Mouse (Mus musculus): Measurements from ENCODE around the gene Zfp94. TPM values are rescaled to one million over a fixed set of nuclear protein-coding genes. Genes with fewer than 3 reads are reported as not detected.

Zfp94 gene
- polyA plus RNA-seq, 1 experiment: 4.4 TPM

GRCm38 (mm10) chr7:24296386-24296785 lies 20.1 kb downstream of the Zfp94 start:
- peaks cover 2% of the 10 kb centered on the region; the same call in 1 of the 2 replicates for H3K4me1 ChIP-seq (ENCODE audit: control insufficient read depth, insufficient read depth, low read length)
- H3K27ac ChIP-seq (ENCODE audit: insufficient read depth, low read length): no peak overlapping the region
- TF ChIP-seq POLR2A (IDR thresholded peaks at IDR 0.05; ENCODE audit: low read depth, low read length) (no peak), CTCF (IDR thresholded peaks at IDR 0.05; ENCODE audit: borderline replicate concordance, insufficient read depth, low read length) (no peak)
- H3K4me3 ChIP-seq (ENCODE audit: insufficient read depth, low read length): no peak overlapping the region

DNA sequence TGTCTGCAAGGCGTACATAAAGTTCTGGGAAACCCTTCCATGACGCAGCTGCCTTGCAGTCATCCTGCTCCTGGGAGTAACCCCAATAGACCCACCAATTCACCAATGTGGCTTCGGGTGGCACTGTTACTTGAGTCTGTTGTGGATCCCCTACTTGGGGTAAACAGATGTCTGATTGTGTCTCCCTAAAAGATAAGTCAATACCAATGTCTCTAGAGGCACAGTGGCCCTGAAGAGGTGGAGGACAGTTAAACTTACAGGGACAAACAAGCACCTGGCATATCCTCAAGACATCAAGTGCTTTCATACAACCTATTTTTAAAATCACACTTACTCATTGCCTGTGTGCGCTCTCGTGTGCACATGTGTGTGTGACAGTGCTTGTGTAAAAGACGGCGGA lies 21.1 kb downstream of the Zfp94 start:
- Histone ChIP-seq H3K4me3 (ENCODE audit: insufficient read depth, low read length) (no peak overlapping the region), H3K27ac (ENCODE audit: insufficient read depth, low read length) (no peak overlapping the region), H3K4me1 (ENCODE audit: control insufficient read depth, insufficient read depth, low read length) (peaks cover 2% of the 10 kb centered on the region; the same call in 1 of the 2 replicates)
- no peak for TF ChIP-seq CTCF (IDR thresholded peaks at IDR 0.05; ENCODE audit: borderline replicate concordance, insufficient read depth, low read length)
- TF ChIP-seq POLR2A (IDR thresholded peaks at IDR 0.05; ENCODE audit: low read depth, low read length): no peak

- Histone ChIP-seq H3K27ac (ENCODE audit: insufficient read depth, low read length) (no peak overlapping the region), H3K4me3 (ENCODE audit: insufficient read depth, low read length) (no peak overlapping the region), H3K4me1 (ENCODE audit: control insufficient read depth, insufficient read depth, low read length) (no peaks in the 10 kb centered on the region; the same call in 1 of the 2 replicates)
- TF ChIP-seq POLR2A (IDR thresholded peaks at IDR 0.05; ENCODE audit: low read depth, low read length): no peak
These were observed 21.7 kb downstream of the Zfp94 start for GRCm38 (mm10) chr7:24294763-24295162.

DNA sequence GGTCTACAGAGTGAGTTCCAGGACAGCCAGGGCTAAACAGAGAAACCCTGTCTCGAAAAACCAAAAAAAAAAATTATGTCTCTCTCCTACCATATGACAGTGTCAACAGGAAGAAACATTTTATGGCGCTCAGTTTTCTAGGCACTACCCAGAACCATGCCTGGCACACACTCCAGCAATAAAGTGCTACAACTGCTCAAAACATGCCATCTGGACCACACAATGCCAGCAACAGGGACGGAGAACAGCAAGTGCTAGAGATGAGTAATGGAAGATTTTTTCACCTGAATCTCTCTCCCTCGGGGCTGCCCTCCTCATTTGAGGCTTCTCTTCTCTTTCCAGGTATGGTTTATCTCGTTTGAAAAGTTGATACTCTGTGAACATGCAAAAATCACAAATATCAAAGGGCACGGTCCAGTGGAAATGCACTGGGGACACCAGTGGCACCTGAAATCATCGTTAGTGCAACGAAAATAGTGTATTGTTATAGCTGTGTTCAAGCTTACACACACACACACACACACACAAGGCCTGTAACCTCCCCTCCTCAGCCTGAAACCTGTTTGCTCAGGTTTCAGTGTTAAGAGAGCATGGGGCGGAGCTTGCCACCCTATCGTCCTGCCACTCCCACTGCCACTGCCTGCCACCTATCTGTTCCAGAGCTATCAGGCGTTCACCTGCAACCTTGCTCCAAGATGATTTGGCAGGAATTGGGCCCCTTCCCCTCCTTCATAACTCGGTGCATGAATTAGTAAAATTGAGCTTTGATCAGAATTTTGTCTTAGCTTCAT lies 23.2 kb downstream of the Zfp94 start:
- Histone ChIP-seq H3K4me3 (ENCODE audit: insufficient read depth, low read length) (no peak overlapping the region), H3K4me1 (ENCODE audit: control insufficient read depth, insufficient read depth, low read length) (no peaks in the 10 kb centered on the region; the same call in 1 of the 2 replicates), H3K27ac (ENCODE audit: insufficient read depth, low read length) (no peak overlapping the region)
- no peak for TF ChIP-seq POLR2A (IDR thresholded peaks at IDR 0.05; ENCODE audit: low read depth, low read length)
- no peak for TF ChIP-seq CTCF (IDR thresholded peaks at IDR 0.05; ENCODE audit: borderline replicate concordance, insufficient read depth, low read length)

- no peaks in the 10 kb centered on the region for H3K4me1 ChIP-seq (ENCODE audit: control insufficient read depth, insufficient read depth, low read length)
- H3K4me3 ChIP-seq (ENCODE audit: insufficient read depth, low read length): no peak overlapping the region
- TF ChIP-seq POLR2A (IDR thresholded peaks at IDR 0.05; ENCODE audit: low read depth, low read length): no peak
- no peak for TF ChIP-seq CTCF (IDR thresholded peaks at IDR 0.05; ENCODE audit: borderline replicate concordance, insufficient read depth, low read length)
- no peak overlapping the region for H3K27ac ChIP-seq (ENCODE audit: insufficient read depth, low read length)
These were observed 24.9 kb downstream of the Zfp94 start for GRCm38 (mm10) chr7:24291387-24292090.

- Histone ChIP-seq H3K27ac (ENCODE audit: insufficient read depth, low read length) (no peak overlapping the region), H3K4me1 (ENCODE audit: control insufficient read depth, insufficient read depth, low read length) (no peaks in the 10 kb centered on the region), H3K4me3 (ENCODE audit: insufficient read depth, low read length) (no peak overlapping the region)
- TF ChIP-seq CTCF (IDR thresholded peaks at IDR 0.05; ENCODE audit: borderline replicate concordance, insufficient read depth, low read length): no peak
- no peak for TF ChIP-seq POLR2A (IDR thresholded peaks at IDR 0.05; ENCODE audit: low read depth, low read length)
These were observed 26.3 kb downstream of the Zfp94 start for GRCm38 (mm10) chr7:24290106-24290693.

- H3K27ac ChIP-seq (ENCODE audit: insufficient read depth, low read length): no peak overlapping the region
- H3K4me3 ChIP-seq (ENCODE audit: insufficient read depth, low read length): no peak overlapping the region
- TF ChIP-seq POLR2A (IDR thresholded peaks at IDR 0.05; ENCODE audit: low read depth, low read length) (no peak), CTCF (IDR thresholded peaks at IDR 0.05; ENCODE audit: borderline replicate concordance, insufficient read depth, low read length) (no peak)
- H3K4me1 ChIP-seq (ENCODE audit: control insufficient read depth, insufficient read depth, low read length): no peaks in the 10 kb centered on the region
These were observed 28.0 kb downstream of the Zfp94 start for GRCm38 (mm10) chr7:24288512-24288911.

DNA sequence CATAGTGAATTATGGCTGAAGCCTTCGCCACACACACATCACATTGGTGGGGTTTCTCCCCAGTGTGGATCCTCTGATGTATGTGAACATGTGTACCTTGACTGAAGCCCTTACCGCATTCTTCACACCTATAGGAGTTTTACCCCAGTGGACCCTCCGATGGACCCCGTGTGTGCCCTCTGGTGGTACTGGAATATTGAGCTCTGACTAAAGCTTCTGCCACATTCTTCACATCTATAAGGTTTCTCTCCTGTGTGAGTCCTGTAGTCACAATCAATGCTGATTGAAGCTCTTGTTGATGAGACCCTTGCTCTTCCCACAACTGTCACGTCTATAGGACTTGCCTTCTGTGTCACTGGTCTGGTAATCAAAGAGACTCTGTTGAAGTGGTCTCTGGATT lies 28.8 kb downstream of the Zfp94 start:
- no peak for TF ChIP-seq POLR2A (IDR thresholded peaks at IDR 0.05; ENCODE audit: low read depth, low read length)
- no peak for TF ChIP-seq CTCF (IDR thresholded peaks at IDR 0.05; ENCODE audit: borderline replicate concordance, insufficient read depth, low read length)
- H3K27ac ChIP-seq (ENCODE audit: insufficient read depth, low read length): no peak overlapping the region
- H3K4me1 ChIP-seq (ENCODE audit: control insufficient read depth, insufficient read depth, low read length): no peaks in the 10 kb centered on the region
- no peak overlapping the region for H3K4me3 ChIP-seq (ENCODE audit: insufficient read depth, low read length)

DNA sequence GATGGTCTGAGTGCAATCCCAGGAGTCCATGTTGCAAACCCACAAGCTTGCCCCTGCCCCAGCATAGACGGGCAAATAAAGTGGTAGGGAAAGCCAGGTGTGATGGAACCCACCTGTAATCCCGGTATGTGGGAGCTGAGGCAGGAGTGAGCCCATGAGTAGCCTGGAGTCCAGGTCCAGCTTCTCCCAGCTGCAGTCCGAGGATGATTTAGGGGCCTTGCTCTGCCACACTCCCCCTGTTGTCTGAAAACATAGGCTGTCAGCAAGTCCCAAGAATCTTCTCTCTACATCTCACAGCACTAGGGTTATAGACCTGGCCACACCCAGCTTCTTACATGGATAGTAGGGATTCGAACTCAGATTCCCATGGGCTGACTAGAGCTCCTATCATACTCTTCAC lies 29.6 kb downstream of the Zfp94 start:
- no peak for TF ChIP-seq POLR2A (IDR thresholded peaks at IDR 0.05; ENCODE audit: low read depth, low read length)
- no peak for TF ChIP-seq CTCF (IDR thresholded peaks at IDR 0.05; ENCODE audit: borderline replicate concordance, insufficient read depth, low read length)
- H3K4me1 ChIP-seq (ENCODE audit: control insufficient read depth, insufficient read depth, low read length): no peaks in the 10 kb centered on the region
- H3K27ac ChIP-seq (ENCODE audit: insufficient read depth, low read length): no peak overlapping the region
- no peak overlapping the region for H3K4me3 ChIP-seq (ENCODE audit: insufficient read depth, low read length)

DNA sequence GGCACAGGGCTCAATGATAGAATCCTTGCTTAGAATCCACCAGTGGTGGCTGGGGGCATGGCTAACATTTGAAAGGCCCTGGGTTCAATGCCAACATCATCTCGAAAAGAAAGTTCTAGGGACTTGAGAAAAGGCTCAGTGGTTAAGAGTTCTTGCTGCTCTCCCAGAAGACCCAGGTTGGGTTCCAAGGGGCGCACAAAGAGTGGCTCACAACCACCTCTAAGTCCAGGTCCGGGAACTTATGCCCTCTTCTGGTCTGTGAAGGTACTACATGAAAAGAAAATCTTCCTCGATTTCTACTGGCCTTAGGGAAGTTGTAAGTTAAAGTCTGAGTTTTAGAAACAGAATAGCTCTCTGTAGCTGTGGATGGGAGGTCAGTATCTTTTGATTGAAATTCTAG lies 30.4 kb downstream of the Zfp94 start:
- H3K4me1 ChIP-seq (ENCODE audit: control insufficient read depth, insufficient read depth, low read length): no peaks in the 10 kb centered on the region
- H3K27ac ChIP-seq (ENCODE audit: insufficient read depth, low read length): no peak overlapping the region
- no peak overlapping the region for H3K4me3 ChIP-seq (ENCODE audit: insufficient read depth, low read length)
- no peak for TF ChIP-seq POLR2A (IDR thresholded peaks at IDR 0.05; ENCODE audit: low read depth, low read length)
- no peak for TF ChIP-seq CTCF (IDR thresholded peaks at IDR 0.05; ENCODE audit: borderline replicate concordance, insufficient read depth, low read length)

Data from embryonic fibroblast, embryonic 13.5 days (primary cell).